Mouse (Mus musculus) intestine, embryonic 15.5 days (tissue): Measurements from ENCODE around the gene Pla1a. TPM values are rescaled to one million over a fixed set of nuclear protein-coding genes. Genes with fewer than 3 reads are reported as not detected.

Experiments used
- ATAC-seq: fragments of 200-750 bp; cut with Nextera tagmentation; 2 replicates; pipeline ENCODE4 v1.8.0; 2017; ENCODE audit warnings: moderate TSS enrichment, moderate library complexity
- H3K27ac ChIP-seq: fragments of 300-500 bp; sonication (generic); 2 replicates; pipeline ENCODE4 v1.5.1; 2015; ENCODE audit warnings: mild to moderate bottlenecking, inconsistent platforms
- H3K27me3 ChIP-seq: fragments of 300-500 bp; sonication (generic); replicated peaks from 2 replicates; pipeline ENCODE4 v1.6.1; 2015; ENCODE audit warnings: inconsistent platforms
- H3K36me3 ChIP-seq: fragments of 300-500 bp; sonication (generic); 2 replicates; pipeline ENCODE4 v1.6.1; 2015; ENCODE audit warnings: inconsistent platforms
- H3K4me1 ChIP-seq: fragments of 300-500 bp; sonication (generic); replicated peaks from 2 replicates; pipeline ENCODE4 v1.6.1; 2015; ENCODE audit warnings: inconsistent platforms
- H3K4me2 ChIP-seq: fragments of 300-500 bp; sonication (generic); replicated peaks from 2 replicates; pipeline ENCODE4 v1.6.1; 2015; ENCODE audit warnings: mild to moderate bottlenecking, inconsistent platforms
- H3K4me3 ChIP-seq: fragments of 300-500 bp; sonication (generic); replicated peaks from 2 replicates; pipeline ENCODE4 v1.5.1; 2015; ENCODE audit warnings: inconsistent platforms
- H3K9ac ChIP-seq: fragments of 300-500 bp; sonication (generic); 2 replicates; pipeline ENCODE4 v1.6.1; 2015; ENCODE audit warnings: inconsistent platforms
- H3K9me3 ChIP-seq: fragments of 300-500 bp; sonication (generic); 2 replicates; pipeline ENCODE4 v1.6.1; 2016; ENCODE audit warnings: inconsistent platforms
- WGBS: fragments of 180-500 bp; shearing (Covaris S2); methylation state at CpG from one replicate; pipeline ENCODE4 v1.1.7; 2015; 5-methylcytosine and 5-hydroxymethylcytosine counted together
- polyA plus RNA-seq: library from polyadenylated mRNA; unstranded; fragments of >200 nt; fragmentation: Nextera tagmentation; extraction: Ambion mirVana; gene quantifications from 2 replicates; pipeline ENCODE4 v1.2.1, GENCODE M21; 2015

Gene Pla1a
- polyA plus RNA-seq, 1 experiment from 2014 or later: 1.3 TPM

GRCm38 (mm10) chr16:38468706-38469018, 35.7 kb upstream of the Pla1a start:
- no peak overlapping the region for H3K4me2 ChIP-seq
- no peak overlapping the region for H3K9ac ChIP-seq
- H3K36me3 ChIP-seq: no peaks in the 10 kb centered on the region
- H3K4me3 ChIP-seq: no peak overlapping the region
- H3K4me1 ChIP-seq: 0 out of 2 replicates have a peak, but pooled peaks cover 2% of the 10 kb centered on the region
- H3K27me3 ChIP-seq: no peaks in the 10 kb centered on the region
- ATAC-seq: peak; percentile 35
- WGBS: 41% methylated on average over 3 of the region's 3 CpGs
- no peaks in the 10 kb centered on the region for H3K9me3 ChIP-seq
- peak overlapping the region; percentile 40; the same call in 1 of the 2 replicates for H3K27ac ChIP-seq

- H3K4me1 ChIP-seq: 0 out of 2 replicates have a peak, but pooled peaks cover 2% of the 10 kb centered on the region
- no peak overlapping the region for H3K4me3 ChIP-seq
- no peaks in the 10 kb centered on the region for H3K36me3 ChIP-seq
- no peak overlapping the region for H3K9ac ChIP-seq
- no peak overlapping the region for H3K4me2 ChIP-seq
- no peaks in the 10 kb centered on the region for H3K9me3 ChIP-seq
- 61% methylated on average over 8 of the region's 8 CpGs for WGBS
- H3K27me3 ChIP-seq: no peaks in the 10 kb centered on the region
- peak; percentile 82 for ATAC-seq
- peak overlapping the region; percentile 27; the same call in 1 of the 2 replicates for H3K27ac ChIP-seq
These were observed 35.2 kb upstream of the Pla1a start for GRCm38 (mm10) chr16:38467917-38468705.

- H3K27me3 ChIP-seq: no peaks in the 10 kb centered on the region
- H3K4me2 ChIP-seq: no peak overlapping the region
- 0 out of 2 replicates have a peak, but pooled peaks cover 2% of the 10 kb centered on the region for H3K4me1 ChIP-seq
- no peaks in the 10 kb centered on the region for H3K36me3 ChIP-seq
- H3K27ac ChIP-seq: peak overlapping the region; percentile 27; the same call in 1 of the 2 replicates
- H3K9me3 ChIP-seq: no peaks in the 10 kb centered on the region
- H3K4me3 ChIP-seq: no peak overlapping the region
- no peak overlapping the region for H3K9ac ChIP-seq
- ATAC-seq: peak; percentile 77
- 76% methylated on average over 13 of the region's 13 CpGs for WGBS
These were observed 34.4 kb upstream of the Pla1a start for GRCm38 (mm10) chr16:38467091-38467916.

GRCm38 (mm10) chr16:38466089-38466488, 33.1 kb upstream of the Pla1a start:
- Histone ChIP-seq H3K27ac (no peak overlapping the region), H3K4me2 (no peak overlapping the region), H3K4me3 (no peak overlapping the region), H3K4me1 (0 out of 2 replicates have a peak, but pooled peaks cover 2% of the 10 kb centered on the region), H3K9ac (no peak overlapping the region), H3K9me3 (no peaks in the 10 kb centered on the region), H3K36me3 (no peaks in the 10 kb centered on the region), H3K27me3 (no peaks in the 10 kb centered on the region)
- ATAC-seq: no peak
- WGBS: 79% methylated on average over 4 of the region's 4 CpGs

- no peak overlapping the region for H3K27ac ChIP-seq
- no peaks in the 10 kb centered on the region for H3K27me3 ChIP-seq
- no peak overlapping the region for H3K4me3 ChIP-seq
- no peaks in the 10 kb centered on the region for H3K4me1 ChIP-seq
- no peaks in the 10 kb centered on the region for H3K9me3 ChIP-seq
- 91% methylated on average over 5 of the region's 5 CpGs for WGBS
- H3K36me3 ChIP-seq: no peaks in the 10 kb centered on the region
- no peak for ATAC-seq
- H3K9ac ChIP-seq: no peak overlapping the region
- H3K4me2 ChIP-seq: no peak overlapping the region
These were observed 30.4 kb upstream of the Pla1a start for GRCm38 (mm10) chr16:38463305-38463704.

GRCm38 (mm10) chr16:38462161-38462560, 29.2 kb upstream of the Pla1a start:
- no peaks in the 10 kb centered on the region for H3K4me1 ChIP-seq
- no peak overlapping the region for H3K4me3 ChIP-seq
- no peaks in the 10 kb centered on the region for H3K36me3 ChIP-seq
- H3K27ac ChIP-seq: no peak overlapping the region
- H3K9ac ChIP-seq: no peak overlapping the region
- no peak overlapping the region for H3K4me2 ChIP-seq
- no peak for ATAC-seq
- WGBS: 73% methylated on average over 7 of the region's 7 CpGs
- H3K9me3 ChIP-seq: no peaks in the 10 kb centered on the region
- no peaks in the 10 kb centered on the region for H3K27me3 ChIP-seq

- no peak overlapping the region for H3K9ac ChIP-seq
- 85% methylated on average over 8 of the region's 8 CpGs for WGBS
These were observed 28.8 kb upstream of the Pla1a start for GRCm38 (mm10) chr16:38461749-38462148.

GRCm38 (mm10) chr16:38459990-38460389, 27.0 kb upstream of the Pla1a start:
- Histone ChIP-seq H3K4me3 (no peak overlapping the region), H3K4me1 (no peaks in the 10 kb centered on the region), H3K9me3 (no peaks in the 10 kb centered on the region), H3K9ac (no peak overlapping the region), H3K36me3 (no peaks in the 10 kb centered on the region), H3K27me3 (no peaks in the 10 kb centered on the region), H3K4me2 (no peak overlapping the region), H3K27ac (no peak overlapping the region)
- WGBS: 91% methylated on average over 4 of the region's 4 CpGs
- ATAC-seq: no peak

More at GRCm38 (mm10) chr16:38461749-38462148, 28.8 kb upstream of the Pla1a start:
- H3K36me3 ChIP-seq: no peaks in the 10 kb centered on the region
- H3K4me3 ChIP-seq: no peak overlapping the region
- no peak overlapping the region for H3K27ac ChIP-seq
- no peaks in the 10 kb centered on the region for H3K4me1 ChIP-seq
- H3K9me3 ChIP-seq: no peaks in the 10 kb centered on the region
- no peaks in the 10 kb centered on the region for H3K27me3 ChIP-seq
- no peak for ATAC-seq
- no peak overlapping the region for H3K4me2 ChIP-seq

- Histone ChIP-seq H3K4me2 (no peak overlapping the region), H3K27ac (no peak overlapping the region), H3K9ac (no peak overlapping the region), H3K4me3 (no peak overlapping the region), H3K36me3 (no peaks in the 10 kb centered on the region), H3K4me1 (no peaks in the 10 kb centered on the region), H3K27me3 (no peaks in the 10 kb centered on the region), H3K9me3 (no peaks in the 10 kb centered on the region)
- 66% methylated on average over 6 of the region's 6 CpGs for WGBS
- peak; percentile 70; the same call in 1 of the 2 replicates for ATAC-seq
These were observed 25.8 kb upstream of the Pla1a start for GRCm38 (mm10) chr16:38458600-38459280.

- Histone ChIP-seq H3K4me1 (0 out of 2 replicates have a peak, but pooled peaks cover under 1% of the 10 kb centered on the region), H3K27me3 (no peaks in the 10 kb centered on the region), H3K27ac (no peak overlapping the region), H3K9ac (no peak overlapping the region), H3K9me3 (no peaks in the 10 kb centered on the region), H3K36me3 (no peaks in the 10 kb centered on the region), H3K4me2 (no peak overlapping the region), H3K4me3 (no peak overlapping the region)
- no peak for ATAC-seq
- WGBS: 55% methylated on average over 11 of the region's 11 CpGs
These were observed 24.0 kb upstream of the Pla1a start for GRCm38 (mm10) chr16:38456812-38457567.

- no peak for ATAC-seq
- Histone ChIP-seq H3K36me3 (no peaks in the 10 kb centered on the region), H3K4me1 (peaks cover 8% of the 10 kb centered on the region; the same call in 1 of the 2 replicates), H3K9me3 (no peaks in the 10 kb centered on the region), H3K27me3 (no peaks in the 10 kb centered on the region), H3K27ac (no peak within 1 kb of the TSS), H3K4me2 (no peak within 1 kb of the TSS), H3K9ac (no peak within 1 kb of the TSS), H3K4me3 (no peak within 1 kb of the TSS)
- 61% methylated on average over 17 of the region's 17 CpGs for WGBS
These were observed 22.8 kb upstream of the Pla1a start, which contains the start of gene Cd80 for GRCm38 (mm10) chr16:38455511-38456418. Gene Cd80 (plus strand): TSS chr16:38455561.
